Mouse (Mus musculus): ENCODE data around the gene Fam149a. TPM values are rescaled to one million over a fixed set of nuclear protein-coding genes. Genes with fewer than 3 reads are reported as not detected.

Fam149a gene
- polyA plus RNA-seq, 1 experiment from 2014 or later: 3.1 TPM

DNA sequence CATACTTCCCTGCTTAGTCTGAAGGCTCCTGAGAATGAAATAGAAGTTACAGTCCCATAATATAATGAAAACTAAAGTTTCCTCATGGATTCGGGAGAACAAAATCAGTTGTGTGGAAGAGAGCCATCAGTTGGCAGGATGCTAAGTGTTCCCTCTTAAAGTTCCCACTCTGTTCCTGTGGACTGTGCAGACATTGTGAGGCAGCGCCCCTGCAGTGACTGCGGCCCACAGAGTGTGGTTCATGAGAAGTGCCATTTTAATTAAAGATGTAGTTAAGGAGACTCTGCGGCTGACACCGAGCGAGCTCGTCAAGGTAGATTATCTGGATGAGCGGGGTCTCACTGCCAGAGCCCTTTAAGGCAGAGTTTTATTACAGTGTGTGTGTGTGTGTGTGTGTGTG lies 79.7 kb downstream of the Fam149a start:
- H3K9ac ChIP-seq (ENCODE audit: low read depth, low read length): no peak overlapping the region
- 72% methylated on average over 8 of the region's 8 CpGs for WGBS
- H3K4me3 ChIP-seq (ENCODE audit: low read depth, low read length): no peak overlapping the region
- H3K4me1 ChIP-seq (replicated peaks; ENCODE audit: control insufficient read depth, insufficient read depth, low read length): no peaks in the 10 kb centered on the region
- no peaks in the 10 kb centered on the region for H3K9me3 ChIP-seq (ENCODE audit: control insufficient read depth)
- no peak overlapping the region for H3K27ac ChIP-seq (ENCODE audit: low read depth, low read length)
- no peak for ATAC-seq
- H3K4me2 ChIP-seq (replicated peaks; ENCODE audit: low read depth): no peak overlapping the region
- no peaks in the 10 kb centered on the region for H3K36me3 ChIP-seq (ENCODE audit: control insufficient read depth, insufficient read depth)
- no peaks in the 10 kb centered on the region for H3K27me3 ChIP-seq (replicated peaks; ENCODE audit: control insufficient read depth, insufficient read depth, low read length)
- no peak for TF ChIP-seq CTCF (IDR thresholded peaks at IDR 0.05; ENCODE audit: low read depth)

DNA sequence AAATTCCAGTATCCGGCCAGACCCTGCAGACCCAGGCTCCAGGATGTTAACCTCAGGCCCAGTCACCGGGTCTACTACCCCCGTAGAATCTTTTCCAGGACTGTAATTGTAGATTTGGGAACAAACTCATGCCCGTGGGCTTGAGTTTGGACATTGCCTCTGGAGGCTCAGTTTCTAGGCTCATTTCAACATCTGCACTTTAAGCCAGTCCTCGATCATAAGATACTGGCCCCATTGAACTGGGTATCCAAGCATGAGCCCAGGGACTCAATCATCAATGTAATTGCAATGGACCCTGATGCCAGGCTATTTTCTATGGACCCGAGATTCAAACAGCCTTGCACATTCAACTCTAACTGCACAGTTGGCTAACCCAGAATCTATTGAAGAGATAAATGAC lies 86.8 kb downstream of the Fam149a start:
- Histone ChIP-seq H3K9me3 (ENCODE audit: control insufficient read depth) (no peaks in the 10 kb centered on the region), H3K27ac (ENCODE audit: low read depth, low read length) (no peak overlapping the region), H3K4me3 (ENCODE audit: low read depth, low read length) (no peak overlapping the region), H3K4me1 (replicated peaks; ENCODE audit: control insufficient read depth, insufficient read depth, low read length) (no peaks in the 10 kb centered on the region), H3K27me3 (replicated peaks; ENCODE audit: control insufficient read depth, insufficient read depth, low read length) (no peaks in the 10 kb centered on the region), H3K4me2 (replicated peaks; ENCODE audit: low read depth) (no peak overlapping the region), H3K36me3 (ENCODE audit: control insufficient read depth, insufficient read depth) (no peaks in the 10 kb centered on the region), H3K9ac (ENCODE audit: low read depth, low read length) (no peak overlapping the region)
- WGBS: 92% methylated on average over 6 of the region's 6 CpGs
- ATAC-seq: no peak
- no peak for TF ChIP-seq CTCF (IDR thresholded peaks at IDR 0.05; ENCODE audit: low read depth)

DNA sequence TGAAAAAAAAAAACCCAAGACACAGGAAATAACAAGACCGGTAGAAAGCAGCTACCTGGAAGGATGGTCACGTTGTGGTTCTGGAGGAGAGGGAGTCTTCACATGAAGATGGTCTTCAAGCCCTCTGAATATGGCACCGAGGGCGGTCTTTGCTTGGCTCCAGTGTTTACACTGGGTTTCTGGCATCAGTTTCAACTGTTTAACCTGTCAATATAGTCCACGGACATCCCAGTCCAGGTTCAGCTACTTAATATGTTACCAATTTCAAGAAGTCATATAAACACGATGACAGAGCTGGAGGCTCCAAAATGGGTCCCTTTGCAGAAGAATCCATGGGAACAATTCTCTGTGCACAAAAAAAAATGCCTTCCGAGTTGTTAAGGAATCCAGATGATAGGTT lies 87.4 kb downstream of the Fam149a start, which contains the start of gene Klkb1:
Klkb1 (minus strand) TSS at position 173 of the 400 bp plus-strand sequence.
- 61% methylated on average over 7 of the region's 7 CpGs for WGBS
- no peaks in the 10 kb centered on the region for H3K27me3 ChIP-seq (replicated peaks; ENCODE audit: control insufficient read depth, insufficient read depth, low read length)
- H3K4me2 ChIP-seq (replicated peaks; ENCODE audit: low read depth): no peak within 1 kb of the TSS
- H3K9me3 ChIP-seq (ENCODE audit: control insufficient read depth): no peaks in the 10 kb centered on the region
- ATAC-seq: no peak
- no peak for TF ChIP-seq CTCF (IDR thresholded peaks at IDR 0.05; ENCODE audit: low read depth)
- H3K9ac ChIP-seq (ENCODE audit: low read depth, low read length): no peak within 1 kb of the TSS
- no peak within 1 kb of the TSS for H3K27ac ChIP-seq (ENCODE audit: low read depth, low read length)
- no peaks in the 10 kb centered on the region for H3K4me1 ChIP-seq (replicated peaks; ENCODE audit: control insufficient read depth, insufficient read depth, low read length)
- no peak within 1 kb of the TSS for H3K4me3 ChIP-seq (ENCODE audit: low read depth, low read length)
- H3K36me3 ChIP-seq (ENCODE audit: control insufficient read depth, insufficient read depth): no peaks in the 10 kb centered on the region

DNA sequence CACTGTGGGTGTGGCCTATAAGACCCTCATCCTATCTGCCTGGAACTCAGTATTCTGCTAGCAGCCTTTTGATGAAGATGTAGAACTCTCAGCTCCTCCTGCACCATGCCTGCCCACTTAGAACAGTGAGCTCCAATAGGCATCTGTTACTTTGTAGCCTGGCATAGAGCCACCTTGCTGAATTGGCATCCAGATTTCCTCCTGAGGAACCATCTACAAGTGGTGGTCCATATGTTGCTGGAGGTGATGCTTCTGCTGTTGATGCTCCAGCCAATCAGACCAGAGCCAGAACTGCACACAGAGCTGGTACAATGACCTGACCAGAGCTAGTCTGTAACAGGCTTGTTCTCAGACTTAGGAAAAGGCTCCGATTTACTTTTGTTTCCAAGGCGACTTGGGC lies 90.3 kb downstream of the Fam149a start:
- ATAC-seq: no peak
- H3K4me1 ChIP-seq (replicated peaks; ENCODE audit: control insufficient read depth, insufficient read depth, low read length): no peaks in the 10 kb centered on the region

More for the DNA sequence above, 90.3 kb downstream of the Fam149a start:
- H3K36me3 ChIP-seq (ENCODE audit: control insufficient read depth, insufficient read depth): no peaks in the 10 kb centered on the region
- H3K4me2 ChIP-seq (replicated peaks; ENCODE audit: low read depth): no peak overlapping the region
- no peak overlapping the region for H3K27ac ChIP-seq (ENCODE audit: low read depth, low read length)
- WGBS: 83% methylated on average over 2 of the region's 2 CpGs
- H3K9ac ChIP-seq (ENCODE audit: low read depth, low read length): no peak overlapping the region
- no peak for TF ChIP-seq CTCF (IDR thresholded peaks at IDR 0.05; ENCODE audit: low read depth)
- no peaks in the 10 kb centered on the region for H3K9me3 ChIP-seq (ENCODE audit: control insufficient read depth)
- H3K27me3 ChIP-seq (replicated peaks; ENCODE audit: control insufficient read depth, insufficient read depth, low read length): no peaks in the 10 kb centered on the region
- H3K4me3 ChIP-seq (ENCODE audit: low read depth, low read length): no peak overlapping the region

Other genes with a start within 250 kb of the Fam149a start
- not detected in 2 replicates for gene F11, start 120.3 kb downstream of the Fam149a start, polyA plus RNA-seq (2015; fragmentation: Nextera tagmentation; extraction: Ambion mirVana)
- gene Klkb1, start 87.4 kb downstream of the Fam149a start, polyA plus RNA-seq (2015; fragmentation: Nextera tagmentation; extraction: Ambion mirVana): not detected in 2 replicates
- not detected in 2 replicates for gene Gm45753, start 73.8 kb downstream of the Fam149a start, polyA plus RNA-seq (2015; fragmentation: Nextera tagmentation; extraction: Ambion mirVana)
- 2.2 and 2.4 TPM in 2 replicates for gene Cyp4v3, start 49.1 kb downstream of the Fam149a start, polyA plus RNA-seq (2015; fragmentation: Nextera tagmentation; extraction: Ambion mirVana)
- 0.93 and 1.8 TPM in 2 replicates for gene Tlr3, start 28.8 kb upstream of the Fam149a start, polyA plus RNA-seq (2015; fragmentation: Nextera tagmentation; extraction: Ambion mirVana)
- gene Sorbs2, start 125.5 kb upstream of the Fam149a start, polyA plus RNA-seq (2015; fragmentation: Nextera tagmentation; extraction: Ambion mirVana): 16.0 and 16.2 TPM in 2 replicates